In the genomic region with DNA sequence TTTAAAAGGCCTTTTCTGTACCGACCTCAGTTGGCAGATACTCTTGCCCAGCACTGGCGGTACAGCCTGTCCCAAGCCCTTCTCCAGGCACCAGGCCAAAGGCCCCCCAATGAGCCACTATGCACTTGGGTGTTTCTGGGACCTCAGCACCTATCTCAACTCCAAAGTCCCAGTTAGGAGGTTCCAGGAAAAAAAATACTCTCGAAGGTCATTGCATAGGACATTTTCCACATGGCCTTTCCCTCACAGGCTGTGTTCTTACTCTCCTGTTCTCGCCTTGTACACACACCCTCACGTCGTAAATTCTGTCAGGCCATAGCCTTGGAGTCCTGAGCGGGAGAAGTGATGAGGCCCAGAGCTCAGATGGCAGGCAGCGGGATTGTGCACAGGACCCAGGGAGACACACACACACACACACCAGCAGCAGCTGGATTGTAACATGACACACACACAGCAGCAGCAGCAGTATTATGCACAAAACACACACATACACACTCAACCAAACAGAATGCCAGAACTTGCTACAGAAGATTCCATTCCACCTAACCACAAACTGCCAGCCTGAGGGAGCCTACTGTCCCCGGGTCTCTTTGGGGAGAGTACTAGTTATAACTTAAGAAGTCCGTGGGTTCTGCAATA, we compare ENCODE assay signal across 7 mouse cellular contexts. TPM values are rescaled to one million over a fixed set of nuclear protein-coding genes. Genes with fewer than 3 reads are reported as not detected.
DNase-seq lines count a peak whose midpoint lies in the region; ATAC-seq and TF ChIP-seq lines count a peak whose summit lies in the region.

No protein-coding gene starts in this region.

- peak overlapping the region; percentile 47 for H3K9ac ChIP-seq in embryonic facial prominence, embryonic 13.5 days
- peak overlapping the region; percentile 65 for H3K9ac ChIP-seq in intestine, embryonic 16.5 days (ENCODE audit: low read depth, low read length)

- peak overlapping the region; percentile 52 for H3K4me2 ChIP-seq in embryonic facial prominence, embryonic 13.5 days
- peak overlapping the region; percentile 53 for H3K4me2 ChIP-seq in intestine, embryonic 16.5 days (ENCODE audit: low read depth, low read length)
- peak overlapping the region; percentile 83 for H3K4me2 ChIP-seq in myocyte (ENCODE audit: low read depth)

- peaks cover 23% of the 10 kb centered on the region for H3K4me1 ChIP-seq in embryonic facial prominence, embryonic 13.5 days
- peaks cover 24% of the 10 kb centered on the region for H3K4me1 ChIP-seq in intestine, embryonic 16.5 days (ENCODE audit: control insufficient read depth, insufficient read depth, low read length)

- H3K27me3 ChIP-seq in embryonic facial prominence, embryonic 13.5 days = peaks cover 4% of the 10 kb centered on the region; the same call in 1 of the 2 replicates
- H3K27me3 ChIP-seq in intestine, embryonic 16.5 days (replicated peaks; ENCODE audit: control insufficient read depth, insufficient read depth, low read length) = no peaks in the 10 kb centered on the region
- no peaks in the 10 kb centered on the region for H3K27me3 ChIP-seq in myocyte (ENCODE audit: control insufficient read depth, insufficient read depth, insufficient read length)

- WGBS in embryonic facial prominence, embryonic 13.5 days = 51% methylated on average over 10 of the region's 10 CpGs
- 31% methylated on average over 10 of the region's 10 CpGs for WGBS in intestine, embryonic 16.5 days

- H3ac ChIP-seq in myocyte (ENCODE audit: control insufficient read depth, insufficient read length) = no peak overlapping the region

- H3K36me3 ChIP-seq in embryonic facial prominence, embryonic 13.5 days = no peaks in the 10 kb centered on the region
- H3K36me3 ChIP-seq in intestine, embryonic 16.5 days (ENCODE audit: control insufficient read depth, insufficient read depth, low read length) = no peaks in the 10 kb centered on the region
- H3K36me3 ChIP-seq in myocyte (ENCODE audit: control insufficient read depth, insufficient read depth) = no peaks in the 10 kb centered on the region

- DNase-seq in left cerebral cortex, postnatal 14 days (ENCODE audit: low spot score in 2 of 2) = peak; percentile 43 to 53
- DNase-seq in left cerebral cortex, postnatal 4 days = no peak
- no peak for DNase-seq in urinary bladder, adult 18-20 months (ENCODE audit: low spot score in 2 of 2)
- DNase-seq in cerebellum, postnatal 36 days = no peak

- no peak for TF ChIP-seq POLR2A in myocyte (IDR thresholded peaks at IDR 0.05; ENCODE audit: insufficient read length, low read depth)

- H3K9me3 ChIP-seq in embryonic facial prominence, embryonic 13.5 days = no peaks in the 10 kb centered on the region
- no peaks in the 10 kb centered on the region for H3K9me3 ChIP-seq in intestine, embryonic 16.5 days (ENCODE audit: control insufficient read depth, low read length)

- intact Hi-C loops in left cerebral cortex, postnatal 14 days (cut with DNase I) = no loop called here
- intact Hi-C loops in left cerebral cortex, postnatal 4 days (cut with DNase I) = no loop called here

- peak overlapping the region; percentile 24 for H3K4me3 ChIP-seq in embryonic facial prominence, embryonic 13.5 days
- peak overlapping the region; percentile 46 for H3K4me3 ChIP-seq in intestine, embryonic 16.5 days (ENCODE audit: low read length)
- peak overlapping the region; percentile 12 for H3K4me3 ChIP-seq in myocyte

- ATAC-seq in embryonic facial prominence, embryonic 13.5 days (ENCODE audit: insufficient number of reproducible peaks, insufficient read depth, low FRiP score, low TSS enrichment, low read depth) = no peak
- peak; percentile 56 for ATAC-seq in intestine, embryonic 16.5 days

- H3K27ac ChIP-seq in embryonic facial prominence, embryonic 13.5 days = peak overlapping the region; percentile 55
- peak overlapping the region; percentile 71 for H3K27ac ChIP-seq in intestine, embryonic 16.5 days (ENCODE audit: low read length)

- H3K79me2 ChIP-seq in myocyte (ENCODE audit: control insufficient read depth, insufficient read depth) = no peaks in the 10 kb centered on the region

TF ChIP-seq in myocyte, 11 proteins besides CTCF, POLR2A, EP300 and RAD21:
- TF ChIP-seq CEBPB (IDR thresholded peaks at IDR 0.05; ENCODE audit: insufficient read depth, poor library complexity, severe bottlenecking) = no peak
- peak in 2 of 3 experiments; percentile 41 to 49 for TF ChIP-seq MYOG (IDR thresholded peaks at IDR 0.05; ENCODE audit: control insufficient read depth in 1 of 3, insufficient read depth in 1 of 3, insufficient read length in 2 of 3, low read depth in 2 of 3)
- TF ChIP-seq MYOD1 (IDR thresholded peaks at IDR 0.05; ENCODE audit: control insufficient read depth in 1 of 3, insufficient read length in 2 of 3, low read depth in 2 of 3) = peak in 2 of 3 experiments; percentile 57 to 62

RNA-seq across cellular contexts. Expression of a gene that starts 5.8 kb away (rescaled TPM):
- total RNA-seq in left cerebral cortex, postnatal 14 days (2021) = 10 to 100 TPM; 30.5 to 34.1 TPM
- 1 to 10 TPM; 3.7 to 3.8 TPM for total RNA-seq in left cerebral cortex, postnatal 4 days (2021)
- 2.1 and 3.0 TPM in 2 replicates for polyA plus RNA-seq in embryonic facial prominence, embryonic 13.5 days (2015; fragmentation: Nextera tagmentation; extraction: Ambion mirVana)
- 18.3 and 21.5 TPM in 2 replicates for polyA plus RNA-seq in intestine, embryonic 16.5 days (2015; fragmentation: Nextera tagmentation; extraction: Ambion mirVana)
- 1.9 TPM for polyA plus RNA-seq in myocyte (2012; fragmentation: generic; extraction: Trizol)

Comparison
In these comparisons a context has a peak if more than half of its experiments do, and no peak if none do; other contexts are left out.
1. DNase-seq: peak in left cerebral cortex, postnatal 14 days (2 of 2); none in left cerebral cortex, postnatal 4 days (single experiment), urinary bladder, adult 18-20 months (0 of 2) and cerebellum, postnatal 36 days (0 of 2).
2. Peak in every context shown above with its lines, with median percentiles within 50 percentile points of each other: H3K4me2 ChIP-seq and H3K4me3 ChIP-seq.